Mouse (Mus musculus) heart, adult 11 months (tissue): ENCODE data around the gene Ctns.

Experiments used
- DNase-seq: peaks from one replicate; pipeline ENCODE4 v3.0.0; 2022

Gene Ctns

GRCm38 (mm10) chr11:73198603-73199229 is at the start of gene Ctns:
Gene Ctns, minus strand, starts transcription at chr11:73199042.
- DNase-seq = peak; percentile 99

- DNase-seq = no peak
These were observed 43.9 kb upstream of the Ctns start for GRCm38 (mm10) chr11:73242777-73243176.

- no peak for DNase-seq
These were observed 43.4 kb upstream of the Ctns start for GRCm38 (mm10) chr11:73242199-73242598.

GRCm38 (mm10) chr11:73236731-73237130 is 37.9 kb upstream of the Ctns start:
- DNase-seq = no peak

- DNase-seq = peak; percentile 99
These were observed 37.3 kb upstream of the Ctns start for GRCm38 (mm10) chr11:73235990-73236701.

- no peak for DNase-seq
These were observed 35.1 kb upstream of the Ctns start, which contains the start of gene Trpv1 for GRCm38 (mm10) chr11:73233992-73234391. Gene Trpv1, plus strand, starts transcription at chr11:73234292.

GRCm38 (mm10) chr11:73232513-73232912 is 33.7 kb upstream of the Ctns start:
- no peak for DNase-seq

- no peak for DNase-seq
These were observed 31.2 kb upstream of the Ctns start for GRCm38 (mm10) chr11:73230081-73230480.

- DNase-seq = no peak
These were observed 30.0 kb upstream of the Ctns start for GRCm38 (mm10) chr11:73228881-73229280.

GRCm38 (mm10) chr11:73225856-73226255 is 27.0 kb upstream of the Ctns start:
- no peak for DNase-seq

GRCm38 (mm10) chr11:73223966-73224365 is 25.1 kb upstream of the Ctns start:
- DNase-seq = no peak

GRCm38 (mm10) chr11:73222846-73223245 is 24.0 kb upstream of the Ctns start:
- DNase-seq = no peak

GRCm38 (mm10) chr11:73220651-73221050 is 21.8 kb upstream of the Ctns start:
- no peak for DNase-seq

GRCm38 (mm10) chr11:73219671-73220070 is 20.8 kb upstream of the Ctns start:
- no peak for DNase-seq

GRCm38 (mm10) chr11:73213956-73214355 is 15.1 kb upstream of the Ctns start:
- DNase-seq = no peak

- no peak for DNase-seq
These were observed 8.8 kb upstream of the Ctns start for GRCm38 (mm10) chr11:73207621-73208020.

- no peak for DNase-seq
These were observed 6.4 kb upstream of the Ctns start for GRCm38 (mm10) chr11:73205194-73205593.

- peak; percentile 93 for DNase-seq
These were observed 5.1 kb upstream of the Ctns start for GRCm38 (mm10) chr11:73203895-73204294.

GRCm38 (mm10) chr11:73201597-73201996 is 2.8 kb upstream of the Ctns start:
- DNase-seq = peak; percentile 94

GRCm38 (mm10) chr11:73201021-73201420 is 2.2 kb upstream of the Ctns start:
- no peak for DNase-seq

GRCm38 (mm10) chr11:73199879-73200278 is 1.0 kb upstream of the Ctns start:
- DNase-seq = no peak

GRCm38 (mm10) chr11:73199230-73199712 is 429 bp upstream of the Ctns start, which contains the start of gene Shpk:
Gene Shpk, plus strand, starts transcription at chr11:73199460.
- peak; percentile 100 for DNase-seq

- DNase-seq = no peak
These were observed 652 bp downstream of the Ctns start for GRCm38 (mm10) chr11:73198190-73198589.

- no peak for DNase-seq
These were observed 4.4 kb downstream of the Ctns start for GRCm38 (mm10) chr11:73194444-73194843.
